ENCODE assay signal across 22 mouse cellular contexts in genomic region chr12:91268974-91269373, GRCm38 (mm10).
DNase-seq lines count a peak whose midpoint lies in the region; ATAC-seq lines count a peak whose summit lies in the region.
"Had no signal": no experiment of that assay in that cellular context is flagged by ENCODE, and none has a peak within 500 bp of the region (broad histone marks: within the 10 kb centered on the region; RNA-seq: fewer than 3 reads in every experiment).

No protein-coding gene starts in this region.

- peak; percentile 45 for DNase-seq in midbrain, embryonic 11.5 days (ENCODE audit: low spot score, missing footprints)
- DNase-seq in Muller cell, postnatal 12 days (ENCODE audit: inconsistent ontology term): no peak
- DNase-seq in cerebellum, postnatal 10 days: no peak
- no peak for DNase-seq in urinary bladder, postnatal 10 days (ENCODE audit: low spot score)
- DNase-seq: cerebellum, adult 9-10 months; gastrocnemius, postnatal 10 days; heart, adult 2 months; heart, postnatal 36 days; kidney, adult 18-20 months; kidney, postnatal 10 days; liver, embryonic 13.5 days; right cerebral cortex, postnatal 25 days; thymus, postnatal 36 days had no signal

- no peak overlapping the region for H3K4me3 ChIP-seq in midbrain, embryonic 11.5 days (ENCODE audit: low read depth, low read length)
- H3K4me3 ChIP-seq in midbrain, embryonic 13.5 days (replicated peaks): no peak overlapping the region
- H3K4me3 ChIP-seq: forebrain, embryonic 10.5 days; heart, adult 2 months; hindbrain, embryonic 15.5 days; limb, embryonic 12.5 days; liver, embryonic 13.5 days; lung, embryonic 15.5 days; midbrain, embryonic 15.5 days; myocyte had no signal

- 88% methylated on average over 3 of the region's 3 CpGs for WGBS in midbrain, embryonic 11.5 days
- WGBS in midbrain, embryonic 13.5 days: 92% methylated on average over 3 of the region's 3 CpGs

- no peak overlapping the region for H3K27ac ChIP-seq in midbrain, embryonic 11.5 days (ENCODE audit: low read depth, low read length)
- H3K27ac ChIP-seq in midbrain, embryonic 13.5 days: no peak overlapping the region
- H3K27ac ChIP-seq: forebrain, embryonic 10.5 days; heart, adult 2 months; hindbrain, embryonic 15.5 days; limb, embryonic 12.5 days; liver, embryonic 13.5 days; lung, embryonic 15.5 days; midbrain, embryonic 15.5 days had no signal

- no peak for ATAC-seq in midbrain, embryonic 11.5 days (ENCODE audit: low FRiP score)
- no peak for ATAC-seq in midbrain, embryonic 13.5 days
- peak; percentile 45 for ATAC-seq in activated CD4-positive, CD25-positive, alpha-beta regulatory T cell, adult 4 months
- peak; percentile 56 for ATAC-seq in granulocyte monocyte progenitor cell, adult 5-6 weeks (replicated peaks; ENCODE audit: poor library complexity, severe bottlenecking)
- ATAC-seq: midbrain, embryonic 15.5 days had no signal

- H3K9ac ChIP-seq in midbrain, embryonic 11.5 days (ENCODE audit: low read length): no peak overlapping the region
- no peak overlapping the region for H3K9ac ChIP-seq in midbrain, embryonic 13.5 days (replicated peaks)
- H3K9ac ChIP-seq: hindbrain, embryonic 15.5 days; limb, embryonic 12.5 days; liver, embryonic 13.5 days; lung, embryonic 15.5 days; midbrain, embryonic 15.5 days had no signal

- no peaks in the 10 kb centered on the region for H3K4me1 ChIP-seq in midbrain, embryonic 11.5 days (ENCODE audit: control insufficient read depth, insufficient read depth, low read length)
- peaks cover 18% of the 10 kb centered on the region for H3K4me1 ChIP-seq in midbrain, embryonic 13.5 days (replicated peaks)
- H3K4me1 ChIP-seq: limb, embryonic 12.5 days; liver, embryonic 13.5 days; lung, embryonic 15.5 days had no signal

- H3K9me3 ChIP-seq in midbrain, embryonic 11.5 days (ENCODE audit: control insufficient read depth, low read length): no peaks in the 10 kb centered on the region
- no peaks in the 10 kb centered on the region for H3K9me3 ChIP-seq in midbrain, embryonic 13.5 days
- H3K9me3 ChIP-seq: forebrain, embryonic 10.5 days; hindbrain, embryonic 15.5 days; limb, embryonic 12.5 days; liver, embryonic 13.5 days; lung, embryonic 15.5 days; midbrain, embryonic 15.5 days had no signal

- no peaks in the 10 kb centered on the region for H3K36me3 ChIP-seq in midbrain, embryonic 11.5 days (ENCODE audit: control insufficient read depth, insufficient read depth, low read length)
- no peaks in the 10 kb centered on the region for H3K36me3 ChIP-seq in midbrain, embryonic 13.5 days
- H3K36me3 ChIP-seq: hindbrain, embryonic 15.5 days; limb, embryonic 12.5 days; lung, embryonic 15.5 days; midbrain, embryonic 15.5 days had no signal

- H3K4me2 ChIP-seq in midbrain, embryonic 11.5 days: no peak overlapping the region
- no peak overlapping the region for H3K4me2 ChIP-seq in midbrain, embryonic 13.5 days (replicated peaks)
- H3K4me2 ChIP-seq: hindbrain, embryonic 15.5 days; limb, embryonic 12.5 days; liver, embryonic 13.5 days; lung, embryonic 15.5 days; midbrain, embryonic 15.5 days had no signal

- no peaks in the 10 kb centered on the region for H3K27me3 ChIP-seq in midbrain, embryonic 11.5 days (ENCODE audit: control insufficient read depth, insufficient read depth, low read length)
- no peaks in the 10 kb centered on the region for H3K27me3 ChIP-seq in midbrain, embryonic 13.5 days
- H3K27me3 ChIP-seq: hindbrain, embryonic 15.5 days; limb, embryonic 12.5 days; liver, embryonic 13.5 days; lung, embryonic 15.5 days; midbrain, embryonic 15.5 days had no signal

Comparison
In these comparisons a context has a peak if more than half of its experiments do, and no peak if none do; other contexts are left out.
1. ATAC-seq: peak in activated CD4-positive, CD25-positive, alpha-beta regulatory T cell, adult 4 months (single experiment) and granulocyte monocyte progenitor cell, adult 5-6 weeks (single experiment); none in midbrain, embryonic 11.5 days (single experiment) and midbrain, embryonic 13.5 days (single experiment).